Mouse (Mus musculus) liver, postnatal 0 days (tissue): ENCODE results near the gene Ephx4. TPM values are rescaled to one million over a fixed set of nuclear protein-coding genes. Genes with fewer than 3 reads are reported as not detected.

ENCODE experiments used
- ATAC-seq: fragments of 200-750 bp; cut with Nextera tagmentation; 2 replicates; pipeline ENCODE4 v1.8.0; 2017; ENCODE audit warnings: mild to moderate bottlenecking, moderate library complexity
- DNase-seq: peaks from one replicate; pipeline ENCODE4 v3.0.0-alpha.2; 2016
- H3K27ac ChIP-seq: fragments of 300-500 bp; sonication (generic); 2 replicates; pipeline ENCODE4 v1.5.1; 2014; ENCODE audit warnings: antibody characterized with exemption, moderate library complexity, mild to moderate bottlenecking, low read depth
- H3K27me3 ChIP-seq: fragments of 300-500 bp; sonication (generic); 2 replicates; pipeline ENCODE4 v1.6.1; 2014; ENCODE audit warnings: low read length, control low read depth, mixed read lengths; ENCODE audit not compliant: insufficient read depth
- H3K36me3 ChIP-seq: fragments of 300-500 bp; sonication (generic); replicated peaks from 2 replicates; pipeline ENCODE4 v1.6.1; 2014; ENCODE audit warnings: mild to moderate bottlenecking, control low read depth, low read length, moderate library complexity, mixed read lengths; ENCODE audit not compliant: insufficient read depth
- H3K4me1 ChIP-seq: fragments of 300-500 bp; sonication (generic); 2 replicates; pipeline ENCODE4 v1.6.1; 2014; ENCODE audit warnings: antibody characterized with exemption, mild to moderate bottlenecking, control low read depth; ENCODE audit not compliant: insufficient read depth
- H3K4me2 ChIP-seq: fragments of 300-500 bp; sonication (generic); 2 replicates; pipeline ENCODE4 v1.6.1; 2014; ENCODE audit warnings: low read depth, mild to moderate bottlenecking, low read length, moderate library complexity, mixed read lengths
- H3K4me3 ChIP-seq: fragments of 300-500 bp; sonication (generic); 2 replicates; pipeline ENCODE4 v1.5.1; 2014; ENCODE audit warnings: low read depth, low read length
- H3K9ac ChIP-seq: fragments of 300-500 bp; sonication (generic); replicated peaks from 2 replicates; pipeline ENCODE4 v1.6.1; 2014; ENCODE audit warnings: mild to moderate bottlenecking, moderate library complexity
- H3K9me3 ChIP-seq: fragments of 300-500 bp; sonication (generic); 2 replicates; pipeline ENCODE4 v1.6.1; 2016; ENCODE audit warnings: mild to moderate bottlenecking, control low read depth, low read length, mixed read lengths
- CTCF ChIP-seq: sonication (generic); IDR thresholded peaks from 2 replicates; pipeline ENCODE4 v1.5.1; 2016; ENCODE audit warnings: antibody characterized with exemption, low read depth
- EP300 ChIP-seq: IDR thresholded peaks from 2 replicates; pipeline ENCODE4 v1.6.1; 2016; ENCODE audit warnings: antibody characterized with exemption, low read depth, mild to moderate bottlenecking
- WGBS: fragments of 180-500 bp; shearing (Covaris S2); extraction: QIAGEN DNeasy Blood & Tissue Kit; methylation state at CpG from one replicate; pipeline ENCODE4 v1.1.7; 2014; ENCODE audit not compliant: insufficient replicate concordance; 5-methylcytosine and 5-hydroxymethylcytosine counted together
- polyA plus RNA-seq: library from polyadenylated mRNA; unstranded; fragments of >200 nt; fragmentation: Nextera tagmentation; extraction: Ambion mirVana; gene quantifications from 2 replicates; pipeline ENCODE4 v1.2.1, GENCODE M21; 2015

The Ephx4 gene
- polyA plus RNA-seq, 1 experiment from 2014 or later: 0.28 TPM

- Histone ChIP-seq H3K9me3 (no peaks in the 10 kb centered on the region), H3K4me2 (peak within 1 kb of the TSS; percentile 82), H3K4me1 (peaks cover 11% of the 10 kb centered on the region), H3K4me3 (peak within 1 kb of the TSS; percentile 93), H3K27me3 (no peaks in the 10 kb centered on the region), H3K27ac (peak within 1 kb of the TSS; percentile 90), H3K9ac (peak within 1 kb of the TSS; percentile 96), H3K36me3 (no peaks in the 10 kb centered on the region)
- DNase-seq (peak; percentile 97), ATAC-seq (peak; percentile 94)
- under 1% methylated on average over 51 of the region's 51 CpGs for WGBS
- TF ChIP-seq EP300 (peak; percentile 49; the same call in 1 of the 2 replicates), CTCF (peak; percentile 10; the same call in 1 of the 2 replicates)
These were observed 35.1 kb downstream of the Ephx4 start, which contains the start of gene Btbd8 for GRCm38 (mm10) chr5:107437464-107438281. TSS of gene Btbd8 (plus strand) at chr5:107437997.

- Histone ChIP-seq H3K4me2 (peak overlapping the region; percentile 82), H3K9ac (peak overlapping the region; percentile 96), H3K4me1 (peaks cover 11% of the 10 kb centered on the region), H3K27me3 (no peaks in the 10 kb centered on the region), H3K36me3 (no peaks in the 10 kb centered on the region), H3K9me3 (no peaks in the 10 kb centered on the region), H3K27ac (peak overlapping the region; percentile 90), H3K4me3 (peak overlapping the region; percentile 93)
- ATAC-seq: no peak
- no peak for DNase-seq
- 17% methylated on average over 7 of the region's 7 CpGs for WGBS
- TF ChIP-seq CTCF: no peak
- TF ChIP-seq EP300: no peak
These were observed 35.8 kb downstream of the Ephx4 start for GRCm38 (mm10) chr5:107438353-107438752.

DNA sequence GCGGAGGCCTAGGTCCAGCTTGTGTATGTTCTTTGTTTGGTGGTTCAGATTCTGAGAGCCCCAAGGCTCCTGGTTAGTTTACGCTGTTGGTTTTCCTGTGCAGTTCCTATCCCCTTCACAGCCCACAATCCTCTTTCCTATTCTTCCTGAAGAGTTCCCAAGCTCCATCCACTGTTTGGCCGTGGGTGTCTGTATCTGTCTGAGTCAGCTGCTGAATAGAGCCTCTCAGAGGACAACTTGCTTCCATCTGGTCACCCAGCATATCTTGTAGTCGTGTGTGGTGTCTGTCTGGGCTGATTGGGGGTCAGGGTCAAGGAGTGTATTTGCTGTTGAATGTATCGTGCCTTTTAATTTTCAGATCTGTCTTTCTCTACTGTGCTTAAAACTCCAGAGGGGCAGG lies 39.3 kb downstream of the Ephx4 start:
- WGBS: 70% methylated on average over 5 of the region's 5 CpGs
- Histone ChIP-seq H3K9me3 (no peaks in the 10 kb centered on the region), H3K36me3 (no peaks in the 10 kb centered on the region), H3K9ac (no peak overlapping the region), H3K4me2 (no peak overlapping the region), H3K4me3 (no peak overlapping the region), H3K4me1 (peaks cover 8% of the 10 kb centered on the region), H3K27ac (no peak overlapping the region), H3K27me3 (no peaks in the 10 kb centered on the region)
- TF ChIP-seq EP300 (no peak), CTCF (no peak)
- DNase-seq (no peak), ATAC-seq (no peak)

- Histone ChIP-seq H3K36me3 (no peaks in the 10 kb centered on the region), H3K9me3 (no peaks in the 10 kb centered on the region), H3K4me1 (no peaks in the 10 kb centered on the region), H3K27ac (no peak overlapping the region), H3K4me2 (no peak overlapping the region), H3K9ac (no peak overlapping the region), H3K4me3 (no peak overlapping the region), H3K27me3 (no peaks in the 10 kb centered on the region)
- WGBS: 85% methylated on average over 4 of the region's 4 CpGs
- ATAC-seq (no peak), DNase-seq (no peak)
- TF ChIP-seq EP300: no peak
- TF ChIP-seq CTCF: no peak
These were observed 41.7 kb downstream of the Ephx4 start for GRCm38 (mm10) chr5:107444251-107444650.

GRCm38 (mm10) chr5:107447977-107448376 lies 45.4 kb downstream of the Ephx4 start:
- H3K27me3 ChIP-seq: no peaks in the 10 kb centered on the region
- no peak overlapping the region for H3K4me3 ChIP-seq
- WGBS: 71% methylated on average over 4 of the region's 4 CpGs
- DNase-seq (no peak), ATAC-seq (no peak)
- no peak for TF ChIP-seq CTCF
- no peak for TF ChIP-seq EP300
- no peaks in the 10 kb centered on the region; the same call in 1 of the 2 replicates for H3K36me3 ChIP-seq
- H3K4me2 ChIP-seq: no peak overlapping the region
- no peak overlapping the region for H3K27ac ChIP-seq
- no peak overlapping the region for H3K9ac ChIP-seq
- no peaks in the 10 kb centered on the region for H3K9me3 ChIP-seq
- H3K4me1 ChIP-seq: no peaks in the 10 kb centered on the region

- Histone ChIP-seq H3K9ac (no peak overlapping the region), H3K9me3 (no peaks in the 10 kb centered on the region), H3K4me1 (no peaks in the 10 kb centered on the region), H3K4me2 (no peak overlapping the region), H3K36me3 (no peaks in the 10 kb centered on the region; the same call in 1 of the 2 replicates), H3K4me3 (no peak overlapping the region), H3K27ac (no peak overlapping the region), H3K27me3 (no peaks in the 10 kb centered on the region)
- WGBS: 84% methylated on average over 4 of the region's 4 CpGs
- no peak for DNase-seq
- TF ChIP-seq CTCF (no peak), EP300 (no peak)
- ATAC-seq: no peak
These were observed 46.2 kb downstream of the Ephx4 start for GRCm38 (mm10) chr5:107448784-107449183.
